ENCODE assay signal across 13 mouse cellular contexts in the genomic region with DNA sequence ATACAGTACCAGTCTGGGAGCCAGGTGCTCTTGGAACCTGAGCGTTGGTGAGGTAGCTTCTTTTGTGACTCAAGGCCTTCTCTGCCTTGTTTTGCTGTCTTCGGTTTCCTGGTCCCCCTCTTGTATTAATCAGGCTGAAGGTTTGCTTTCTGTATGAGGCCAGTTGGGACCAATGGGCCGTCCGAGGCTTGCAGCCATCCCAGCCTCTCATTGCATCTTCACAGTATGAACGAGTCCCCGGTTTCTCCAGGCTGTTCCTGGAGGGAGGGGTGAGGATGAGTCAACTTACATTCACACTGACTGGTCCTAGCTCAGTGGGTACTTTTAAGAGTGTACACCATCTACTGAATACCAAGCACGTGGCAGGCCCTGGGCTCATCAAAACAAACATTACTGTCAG. TPM values are rescaled to one million over a fixed set of nuclear protein-coding genes. Genes with fewer than 3 reads are reported as not detected.
DNase-seq lines count a peak whose midpoint lies in the region; ATAC-seq lines count a peak whose summit lies in the region.
"Had no signal": no experiment of that assay in that cellular context is flagged by ENCODE, and none has a peak within 500 bp of the region (broad histone marks: within the 10 kb centered on the region; RNA-seq: fewer than 3 reads in every experiment).

No protein-coding gene starts in this region.

- no peak for ATAC-seq in forebrain, embryonic 16.5 days
- ATAC-seq in hindbrain, embryonic 13.5 days (ENCODE audit: low FRiP score): no peak; the same call in 1 of the 2 replicates
- ATAC-seq in midbrain, embryonic 11.5 days (ENCODE audit: low FRiP score): no peak
- ATAC-seq: activated CD4-positive, CD25-positive, alpha-beta regulatory T cell, adult 4 months had no signal

- 63% methylated on average over 7 of the region's 7 CpGs for WGBS in forebrain, embryonic 10.5 days
- 57% methylated on average over 7 of the region's 7 CpGs for WGBS in forebrain, embryonic 16.5 days
- WGBS in hindbrain, embryonic 13.5 days: 48% methylated on average over 7 of the region's 7 CpGs
- WGBS in hindbrain, embryonic 10.5 days: 62% methylated on average over 7 of the region's 7 CpGs
- 63% methylated on average over 7 of the region's 7 CpGs for WGBS in midbrain, embryonic 10.5 days
- 57% methylated on average over 7 of the region's 7 CpGs for WGBS in midbrain, embryonic 11.5 days
- WGBS in limb, embryonic 10.5 days: 59% methylated on average over 7 of the region's 7 CpGs

- H3K4me3 ChIP-seq in forebrain, embryonic 10.5 days: peak overlapping the region; percentile 71; the same call in 1 of the 2 replicates
- no peak overlapping the region for H3K4me3 ChIP-seq in forebrain, embryonic 16.5 days (replicated peaks; ENCODE audit: low read length)
- peak overlapping the region; percentile 63 for H3K4me3 ChIP-seq in hindbrain, embryonic 13.5 days
- H3K4me3 ChIP-seq in hindbrain, embryonic 10.5 days: no peak overlapping the region
- peak overlapping the region; percentile 71; the same call in 1 of the 2 replicates for H3K4me3 ChIP-seq in midbrain, embryonic 10.5 days
- no peak overlapping the region for H3K4me3 ChIP-seq in midbrain, embryonic 11.5 days (ENCODE audit: low read depth, low read length)
- H3K4me3 ChIP-seq in limb, embryonic 10.5 days: peak overlapping the region; percentile 70; the same call in 1 of the 2 replicates

- peaks cover 77% of the 10 kb centered on the region for H3K27me3 ChIP-seq in forebrain, embryonic 10.5 days (ENCODE audit: poor library complexity, severe bottlenecking)
- H3K27me3 ChIP-seq in forebrain, embryonic 16.5 days (replicated peaks; ENCODE audit: control insufficient read depth, insufficient read depth, low read length): peaks cover 23% of the 10 kb centered on the region
- peaks cover 73% of the 10 kb centered on the region for H3K27me3 ChIP-seq in hindbrain, embryonic 13.5 days
- H3K27me3 ChIP-seq in hindbrain, embryonic 10.5 days (ENCODE audit: insufficient read depth, poor library complexity, severe bottlenecking): peaks cover 74% of the 10 kb centered on the region
- H3K27me3 ChIP-seq in midbrain, embryonic 10.5 days (ENCODE audit: low read depth, poor library complexity, severe bottlenecking): peaks cover 69% of the 10 kb centered on the region
- peaks cover 33% of the 10 kb centered on the region for H3K27me3 ChIP-seq in midbrain, embryonic 11.5 days (ENCODE audit: control insufficient read depth, insufficient read depth, low read length)
- peaks cover 85% of the 10 kb centered on the region for H3K27me3 ChIP-seq in limb, embryonic 10.5 days (ENCODE audit: low read depth, poor library complexity, severe bottlenecking)

- H3K27ac ChIP-seq in forebrain, embryonic 10.5 days: no peak overlapping the region
- H3K27ac ChIP-seq in forebrain, embryonic 16.5 days (ENCODE audit: low read length): no peak overlapping the region
- H3K27ac ChIP-seq in hindbrain, embryonic 13.5 days: no peak overlapping the region
- H3K27ac ChIP-seq in hindbrain, embryonic 10.5 days: no peak overlapping the region
- H3K27ac ChIP-seq in midbrain, embryonic 10.5 days (replicated peaks): no peak overlapping the region
- no peak overlapping the region for H3K27ac ChIP-seq in midbrain, embryonic 11.5 days (ENCODE audit: low read depth, low read length)
- H3K27ac ChIP-seq in limb, embryonic 10.5 days: no peak overlapping the region
- H3K27ac ChIP-seq: layer of hippocampus, adult 2 months; left cerebral cortex, adult 2 months had no signal

- H3K4me2 ChIP-seq in forebrain, embryonic 16.5 days (ENCODE audit: low read length): no peak overlapping the region
- H3K4me2 ChIP-seq in hindbrain, embryonic 13.5 days: peak overlapping the region; percentile 93; the same call in 1 of the 2 replicates
- no peak overlapping the region for H3K4me2 ChIP-seq in midbrain, embryonic 11.5 days

- no peaks in the 10 kb centered on the region for H3K36me3 ChIP-seq in forebrain, embryonic 10.5 days (replicated peaks)
- no peaks in the 10 kb centered on the region for H3K36me3 ChIP-seq in forebrain, embryonic 16.5 days (ENCODE audit: control insufficient read depth, insufficient read depth)
- H3K36me3 ChIP-seq in hindbrain, embryonic 13.5 days: no peaks in the 10 kb centered on the region
- H3K36me3 ChIP-seq in hindbrain, embryonic 10.5 days: no peaks in the 10 kb centered on the region
- H3K36me3 ChIP-seq in midbrain, embryonic 10.5 days: no peaks in the 10 kb centered on the region
- no peaks in the 10 kb centered on the region for H3K36me3 ChIP-seq in midbrain, embryonic 11.5 days (ENCODE audit: control insufficient read depth, insufficient read depth, low read length)
- H3K36me3 ChIP-seq in limb, embryonic 10.5 days: no peaks in the 10 kb centered on the region

- DNase-seq in forebrain, embryonic 10.5 days (ENCODE audit: extremely low spot score, low spot score): no peak
- no peak for DNase-seq in hindbrain, embryonic 10.5 days (ENCODE audit: low spot score)
- DNase-seq in midbrain, embryonic 10.5 days (ENCODE audit: low spot score): no peak
- no peak for DNase-seq in midbrain, embryonic 11.5 days (ENCODE audit: low spot score, missing footprints)
- no peak for DNase-seq in limb, embryonic 10.5 days (ENCODE audit: low spot score)
- DNase-seq in left cerebral cortex, adult 11 months (ENCODE audit: low spot score): no peak
- DNase-seq: lung, postnatal 10 days; right cerebral cortex, postnatal 4 days had no signal

- no peaks in the 10 kb centered on the region for H3K9me3 ChIP-seq in forebrain, embryonic 10.5 days
- no peaks in the 10 kb centered on the region for H3K9me3 ChIP-seq in forebrain, embryonic 16.5 days (ENCODE audit: control insufficient read depth, low read length)
- H3K9me3 ChIP-seq in hindbrain, embryonic 13.5 days: no peaks in the 10 kb centered on the region
- H3K9me3 ChIP-seq in hindbrain, embryonic 10.5 days: no peaks in the 10 kb centered on the region
- no peaks in the 10 kb centered on the region for H3K9me3 ChIP-seq in midbrain, embryonic 10.5 days (replicated peaks)
- no peaks in the 10 kb centered on the region for H3K9me3 ChIP-seq in midbrain, embryonic 11.5 days (ENCODE audit: control insufficient read depth, low read length)
- no peaks in the 10 kb centered on the region for H3K9me3 ChIP-seq in limb, embryonic 10.5 days (replicated peaks)

- H3K4me1 ChIP-seq in forebrain, embryonic 10.5 days: peaks cover 36% of the 10 kb centered on the region
- peaks cover 10% of the 10 kb centered on the region for H3K4me1 ChIP-seq in forebrain, embryonic 16.5 days (replicated peaks; ENCODE audit: control insufficient read depth, insufficient read depth, low read length)
- peaks cover 15% of the 10 kb centered on the region for H3K4me1 ChIP-seq in hindbrain, embryonic 13.5 days (replicated peaks)
- H3K4me1 ChIP-seq in hindbrain, embryonic 10.5 days (replicated peaks): peaks cover 28% of the 10 kb centered on the region
- peaks cover 29% of the 10 kb centered on the region for H3K4me1 ChIP-seq in midbrain, embryonic 10.5 days
- H3K4me1 ChIP-seq in midbrain, embryonic 11.5 days (ENCODE audit: control insufficient read depth, insufficient read depth, low read length): peaks cover 5% of the 10 kb centered on the region
- H3K4me1 ChIP-seq in limb, embryonic 10.5 days: peaks cover 27% of the 10 kb centered on the region

- no peak overlapping the region for H3K9ac ChIP-seq in forebrain, embryonic 16.5 days (replicated peaks; ENCODE audit: low read depth, low read length)
- H3K9ac ChIP-seq in hindbrain, embryonic 13.5 days: no peak overlapping the region; the same call in 1 of the 2 replicates
- no peak overlapping the region for H3K9ac ChIP-seq in midbrain, embryonic 11.5 days (ENCODE audit: low read length)

RNA-seq across cellular contexts. Expression of gene Pcsk6, which starts 0.6 kb away (rescaled TPM):
- polyA plus RNA-seq in forebrain, embryonic 10.5 days (2016; fragmentation: Nextera tagmentation; extraction: Ambion mirVana): 1.2 and 1.8 TPM in 2 replicates
- polyA plus RNA-seq in forebrain, embryonic 16.5 days (2015; fragmentation: Nextera tagmentation; extraction: Ambion mirVana): 0.71 and 0.90 TPM in 2 replicates
- 0.52 and 0.66 TPM in 2 replicates for polyA plus RNA-seq in hindbrain, embryonic 13.5 days (2015; fragmentation: Nextera tagmentation; extraction: Ambion mirVana)
- polyA plus RNA-seq in hindbrain, embryonic 10.5 days (2016; fragmentation: Nextera tagmentation; extraction: Ambion mirVana): 1.0 and 1.2 TPM in 2 replicates
- polyA plus RNA-seq in midbrain, embryonic 10.5 days (2016; fragmentation: Nextera tagmentation; extraction: Ambion mirVana): 0.70 and 0.74 TPM in 2 replicates
- 0.69 and 0.85 TPM in 2 replicates for polyA plus RNA-seq in midbrain, embryonic 11.5 days (2014; fragmentation: Nextera tagmentation; extraction: Ambion mirVana)
- 1.1 and 1.8 TPM in 2 replicates for polyA plus RNA-seq in limb, embryonic 10.5 days (2016; fragmentation: Nextera tagmentation; extraction: Ambion mirVana)
- polyA plus RNA-seq: activated CD4-positive, CD25-positive, alpha-beta regulatory T cell, adult 4 months had no signal

Comparison
In these comparisons a context has a peak if more than half of its experiments do, and no peak if none do; other contexts are left out.
1. H3K4me3 ChIP-seq: peak in forebrain, embryonic 10.5 days (single experiment), hindbrain, embryonic 13.5 days (single experiment), midbrain, embryonic 10.5 days (single experiment) and limb, embryonic 10.5 days (single experiment); none in forebrain, embryonic 16.5 days (single experiment), hindbrain, embryonic 10.5 days (single experiment) and midbrain, embryonic 11.5 days (single experiment).